Mouse (Mus musculus) c-Kit-positive CD71-positive TER-119-positive erythroid progenitor cells, embryonic 14.5 days (primary cell): Measurements from ENCODE around the gene Panx2.

Experiments used
- DNase-seq: peaks from one replicate; pipeline ENCODE4 v3.0.0-alpha.2; 2013; ENCODE audit warnings: low spot score

Panx2 gene

GRCm38 (mm10) chr15:89075478-89076147 is 16.1 kb downstream of the Panx2 start:
- peak; percentile 60 for DNase-seq

- DNase-seq, result peak; percentile 28
Measured at GRCm38 (mm10) chr15:89076156-89076731, 16.7 kb downstream of the Panx2 start.

GRCm38 (mm10) chr15:89078208-89078836 is 18.8 kb downstream of the Panx2 start:
- peak; percentile 67 for DNase-seq

- DNase-seq, result no peak
Measured at GRCm38 (mm10) chr15:89083906-89084305, 24.4 kb downstream of the Panx2 start.

GRCm38 (mm10) chr15:89084826-89085225 is 25.3 kb downstream of the Panx2 start:
- no peak for DNase-seq

GRCm38 (mm10) chr15:89088607-89089247 is 29.2 kb downstream of the Panx2 start, which contains the start of gene Selenoo:
TSS of gene Selenoo (plus strand) at chr15:89089084.
- DNase-seq, result peak; percentile 80

GRCm38 (mm10) chr15:89089248-89090051 is 29.9 kb downstream of the Panx2 start:
- DNase-seq, result peak; percentile 24

- DNase-seq, result no peak
Measured at GRCm38 (mm10) chr15:89090662-89091061, 31.1 kb downstream of the Panx2 start.

- no peak for DNase-seq
Measured at GRCm38 (mm10) chr15:89092181-89092580, 32.6 kb downstream of the Panx2 start.

- no peak for DNase-seq
Measured at GRCm38 (mm10) chr15:89097450-89097849, 37.9 kb downstream of the Panx2 start.

- DNase-seq, result no peak
Measured at GRCm38 (mm10) chr15:89098616-89099015, 39.1 kb downstream of the Panx2 start.

- no peak for DNase-seq
Measured at GRCm38 (mm10) chr15:89100823-89101222, 41.3 kb downstream of the Panx2 start.

GRCm38 (mm10) chr15:89102646-89103045 is 43.1 kb downstream of the Panx2 start:
- no peak for DNase-seq

- no peak for DNase-seq
Measured at GRCm38 (mm10) chr15:89103921-89104320, 44.4 kb downstream of the Panx2 start.

GRCm38 (mm10) chr15:89104425-89104824 is 44.9 kb downstream of the Panx2 start:
- DNase-seq, result no peak

- no peak for DNase-seq
Measured at GRCm38 (mm10) chr15:89106073-89106472, 46.5 kb downstream of the Panx2 start.

- DNase-seq, result no peak
Measured at GRCm38 (mm10) chr15:89106976-89107375, 47.4 kb downstream of the Panx2 start.

- DNase-seq, result no peak
Measured at GRCm38 (mm10) chr15:89110147-89110546, 50.6 kb downstream of the Panx2 start.

- DNase-seq, result no peak
Measured at GRCm38 (mm10) chr15:89118007-89118406, 58.5 kb downstream of the Panx2 start.

GRCm38 (mm10) chr15:89122649-89123366 is 63.3 kb downstream of the Panx2 start, which contains the start of gene Tubgcp6:
TSS of gene Tubgcp6 (minus strand) at chr15:89123112.
- DNase-seq, result peak; percentile 97
